Mouse (Mus musculus) CD4-positive, CD25-positive, alpha-beta regulatory T cell, adult 4 months (primary cell): ENCODE measurements at regions not wholly inside any gene's neighbourhood (a gene's known extent, or its start where the extent isn't known, plus 50 kb on each side); places are given as distances from the start of the nearest gene placed in this dataset.

ENCODE experiments used
- ATAC-seq: one replicate; pipeline ENCODE4 v1.8.0; 2017

DNA sequence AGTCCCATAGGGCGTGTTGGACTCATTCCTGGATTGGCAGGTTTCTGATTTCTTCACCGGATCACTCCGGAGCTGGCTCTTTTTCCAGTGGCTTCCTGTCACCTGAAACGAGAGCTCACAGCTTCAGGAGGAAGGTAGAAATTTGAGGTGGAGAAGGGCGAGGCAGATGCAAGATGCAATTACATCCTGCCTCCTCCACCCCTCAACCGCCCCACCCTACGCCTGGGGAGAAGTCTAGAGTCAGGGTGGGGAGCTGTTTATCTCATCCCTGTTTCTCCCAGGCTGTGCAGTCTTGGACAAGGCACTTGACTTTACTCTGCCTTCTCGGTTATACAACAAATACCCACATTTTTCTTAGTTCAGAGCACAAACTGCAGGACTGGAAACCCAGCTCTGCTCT, 302.8 kb upstream of the Klf3 start:
- no peak for ATAC-seq

- no peak for ATAC-seq
Observed at GRCm38 (mm10) chr5:64500866-64501265, 302.3 kb upstream of the Klf3 start.

DNA sequence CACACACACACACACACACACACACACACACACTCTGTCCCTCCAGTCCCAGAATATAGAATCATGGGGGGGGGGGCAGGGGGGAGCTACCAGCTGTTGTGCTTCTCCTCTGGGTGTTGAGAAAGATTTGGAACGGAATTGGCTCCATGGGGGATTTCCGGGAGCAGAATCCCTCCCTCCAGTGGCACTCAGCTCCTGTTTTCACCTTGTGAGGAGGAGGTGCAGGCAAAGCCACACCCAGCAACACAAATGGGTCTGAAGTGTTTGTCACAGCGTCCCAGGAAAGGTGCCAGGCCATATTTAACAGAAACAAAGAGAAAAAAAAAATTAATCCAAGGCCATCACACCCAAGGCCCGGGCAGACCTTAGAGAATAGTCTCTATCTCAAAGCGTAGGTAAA, 301.4 kb upstream of the Klf3 start:
- ATAC-seq = no peak

- ATAC-seq = no peak
Observed at GRCm38 (mm10) chr5:64503514-64503913, 299.7 kb upstream of the Klf3 start.

DNA sequence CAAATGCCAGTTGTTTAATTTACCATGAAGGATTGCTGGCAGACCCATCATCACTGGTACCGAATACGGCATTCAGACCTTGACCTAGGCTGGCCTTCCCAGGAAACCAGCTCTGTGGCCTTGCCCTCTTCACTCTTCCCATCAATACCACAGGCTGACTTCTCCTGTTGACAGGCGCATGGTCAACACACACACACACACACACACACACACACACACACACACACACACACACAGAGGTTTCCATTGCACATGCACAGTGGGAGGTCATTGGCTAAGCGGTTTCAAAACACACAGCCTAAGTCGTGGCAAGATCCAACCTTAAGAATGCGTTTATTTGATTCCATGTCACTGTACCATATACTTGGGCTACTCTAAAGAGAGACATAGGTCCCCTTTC, 298.7 kb upstream of the Klf3 start:
- no peak for ATAC-seq

DNA sequence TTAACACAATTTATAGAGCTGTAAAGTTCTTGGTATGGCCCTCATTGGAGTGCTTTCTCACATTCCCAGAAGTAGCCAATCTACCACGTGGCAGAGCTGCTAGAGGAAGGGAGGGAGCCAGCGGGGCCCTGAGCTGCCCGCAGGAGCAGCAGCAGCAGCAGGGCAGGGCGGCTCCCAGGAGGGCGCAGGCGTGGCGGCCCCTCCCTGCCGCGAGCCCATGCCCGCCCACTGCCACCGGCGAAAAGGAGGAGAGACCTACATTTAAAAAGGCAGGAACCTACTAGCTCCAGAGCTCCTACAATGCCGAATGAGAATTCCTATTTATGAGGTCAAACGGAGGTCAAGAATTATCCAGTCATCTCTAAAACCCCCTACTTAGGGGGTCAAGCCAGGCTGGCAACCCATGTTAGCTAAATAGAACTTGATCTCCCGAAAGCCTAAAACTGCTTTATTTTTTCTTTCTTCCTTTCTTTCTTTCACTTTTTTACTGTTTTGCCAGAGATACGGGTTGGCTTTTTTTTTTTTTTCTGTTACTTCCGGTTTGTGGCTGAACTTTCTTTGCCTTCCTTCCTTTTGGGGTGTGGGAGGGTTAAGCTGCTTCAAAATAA, 297.9 kb upstream of the Klf3 start:
- ATAC-seq = peak; percentile 64

- ATAC-seq = peak; percentile 78
Observed at GRCm38 (mm10) chr5:64505835-64506600, 297.2 kb upstream of the Klf3 start.

DNA sequence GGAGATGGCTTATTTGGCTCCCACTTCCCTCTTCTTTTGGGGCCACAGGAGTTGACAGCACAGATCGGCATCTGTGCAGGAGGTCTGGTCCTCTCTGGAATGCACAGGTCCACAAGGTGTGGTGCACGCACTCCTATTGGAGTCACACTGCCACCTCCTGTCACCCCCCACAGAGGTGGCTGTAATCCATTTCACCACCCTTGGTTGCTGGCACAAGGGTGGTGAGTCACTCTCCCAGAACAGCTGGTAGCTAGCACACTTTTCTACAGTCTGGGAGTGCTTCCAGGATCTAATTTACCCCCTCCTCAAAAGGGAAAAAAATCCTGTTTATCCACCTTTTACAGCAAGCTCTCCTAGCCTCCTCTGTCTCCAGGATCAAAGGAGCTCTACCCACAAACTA, 294.6 kb upstream of the Klf3 start:
- no peak for ATAC-seq

DNA sequence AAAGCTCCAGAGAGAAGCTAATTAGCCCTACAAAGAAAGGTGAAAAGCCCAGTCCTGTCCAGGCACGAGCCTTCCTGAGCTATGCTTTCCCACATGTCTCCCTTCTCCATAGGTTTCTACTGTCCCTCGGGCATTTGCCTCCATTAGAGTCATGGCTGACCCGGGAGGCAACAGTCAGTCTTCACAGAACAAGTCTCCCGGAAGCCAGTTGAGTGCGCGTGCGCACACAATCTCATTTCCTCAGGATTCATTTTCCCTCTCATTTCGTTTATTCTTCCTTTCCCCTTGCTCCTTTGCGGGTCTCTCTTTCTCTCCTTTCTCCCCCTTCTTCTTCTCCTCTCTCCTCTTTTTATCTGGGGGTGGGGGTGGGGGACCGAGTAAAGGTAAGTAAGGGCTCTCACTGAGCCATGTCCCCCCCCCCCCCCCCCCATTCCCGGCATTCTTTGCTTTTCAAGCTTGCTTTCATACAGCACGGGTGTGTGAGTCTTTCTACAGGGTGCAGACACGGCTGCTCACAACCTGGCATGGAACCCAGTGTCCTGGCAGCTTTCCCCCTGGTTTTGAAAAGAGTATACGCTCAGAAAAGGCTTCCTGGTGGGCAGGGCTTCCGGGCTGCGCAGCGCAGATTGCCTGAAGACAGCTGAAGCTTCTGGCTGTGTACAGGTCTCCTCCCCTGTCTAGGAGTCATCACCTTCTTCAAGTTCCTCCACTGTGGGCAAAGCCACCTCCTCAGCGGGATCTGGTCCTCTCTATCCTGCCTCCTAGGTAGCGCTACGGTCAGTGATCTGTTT, 289.8 kb upstream of the Klf3 start:
- no peak for ATAC-seq

DNA sequence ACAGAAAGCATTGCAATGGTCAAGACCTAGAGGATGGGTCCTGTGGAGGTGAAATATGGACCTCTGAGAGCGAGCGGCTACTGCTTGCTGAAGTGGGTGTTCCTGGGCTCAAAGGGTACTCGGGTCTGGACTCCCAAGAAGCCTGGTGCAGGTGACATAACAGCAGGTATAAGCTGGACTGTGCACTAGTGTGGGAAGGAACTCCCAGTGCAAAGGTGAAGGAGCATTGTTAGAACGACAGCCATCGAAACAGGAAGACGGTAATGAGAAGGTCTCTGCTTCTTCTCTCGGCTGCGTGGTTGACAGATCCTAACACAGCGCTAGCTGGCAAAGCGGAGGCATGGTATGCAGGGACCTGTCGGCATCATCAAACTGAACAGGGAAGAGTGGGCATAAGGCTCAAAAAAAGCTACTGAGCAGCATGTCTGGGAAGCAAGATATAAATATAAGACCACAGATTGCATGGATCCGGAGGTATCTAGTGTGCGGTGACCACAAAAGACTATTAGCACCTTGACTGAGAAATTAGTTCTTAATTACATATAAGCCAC, 287.0 kb upstream of the Klf3 start:
- ATAC-seq = no peak

DNA sequence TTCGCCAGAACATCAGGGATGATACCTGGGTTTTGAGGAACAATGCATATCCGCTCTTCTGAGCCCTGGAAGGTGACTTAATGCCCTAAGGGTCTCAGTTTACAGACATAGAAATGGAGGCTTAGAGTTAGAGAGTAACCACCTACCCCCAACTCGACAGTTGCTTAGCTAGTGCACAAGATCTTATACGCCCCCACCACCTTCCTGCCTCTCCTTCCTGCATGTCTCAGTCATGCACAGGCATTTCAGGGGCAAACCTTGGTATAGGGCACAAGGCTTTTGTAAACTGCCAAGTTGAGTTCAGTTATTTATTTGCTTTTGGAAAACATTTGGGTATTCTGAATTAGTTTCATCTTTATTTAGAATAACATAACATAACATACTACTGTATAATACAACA, 285.9 kb upstream of the Klf3 start:
- ATAC-seq = no peak

DNA sequence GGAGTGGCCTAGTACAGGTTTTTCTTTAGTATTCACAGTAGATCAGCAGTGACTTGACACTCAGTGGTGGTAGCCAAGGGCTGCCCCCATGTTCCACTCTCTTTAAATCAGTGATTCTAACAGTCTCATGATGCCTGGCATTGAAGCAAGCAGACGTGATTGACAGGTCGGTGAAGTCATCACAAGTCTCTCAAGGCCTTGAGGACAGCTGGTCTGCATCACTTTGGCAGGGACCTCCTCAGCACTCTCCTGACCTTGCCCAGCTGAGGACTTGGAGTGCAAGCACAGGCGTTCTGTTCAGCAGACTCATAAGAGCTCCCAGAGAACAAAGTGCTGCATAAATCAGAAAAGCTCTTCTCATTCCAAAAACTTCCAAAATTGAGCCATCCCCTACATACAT, 285.4 kb upstream of the Klf3 start:
- ATAC-seq = no peak

DNA sequence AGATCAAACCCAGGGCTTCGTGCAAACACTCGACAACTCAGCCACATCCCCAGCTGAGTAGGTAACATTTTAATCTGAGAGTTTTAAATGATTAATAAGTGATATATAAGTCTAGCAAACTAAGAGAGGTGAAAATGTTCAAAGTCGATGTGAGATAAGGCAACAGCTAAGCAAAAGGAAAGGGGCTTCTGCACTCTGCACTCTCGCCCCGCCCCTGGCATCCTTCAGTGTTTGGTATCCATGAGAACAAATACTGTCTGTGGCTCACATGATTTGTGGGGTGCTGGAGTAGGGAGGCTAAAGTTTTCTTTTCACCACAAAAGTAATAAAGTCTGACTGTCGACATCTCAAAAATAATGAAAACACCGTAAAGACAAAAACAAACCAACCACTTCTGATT, 284.2 kb upstream of the Klf3 start:
- peak; percentile 51 for ATAC-seq

GRCm38 (mm10) chr5:64519731-64520130, 283.5 kb upstream of the Klf3 start:
- no peak for ATAC-seq

GRCm38 (mm10) chr5:64521401-64521800, 281.8 kb upstream of the Klf3 start:
- ATAC-seq = no peak

GRCm38 (mm10) chr5:64521969-64522368, 281.2 kb upstream of the Klf3 start:
- ATAC-seq = no peak

DNA sequence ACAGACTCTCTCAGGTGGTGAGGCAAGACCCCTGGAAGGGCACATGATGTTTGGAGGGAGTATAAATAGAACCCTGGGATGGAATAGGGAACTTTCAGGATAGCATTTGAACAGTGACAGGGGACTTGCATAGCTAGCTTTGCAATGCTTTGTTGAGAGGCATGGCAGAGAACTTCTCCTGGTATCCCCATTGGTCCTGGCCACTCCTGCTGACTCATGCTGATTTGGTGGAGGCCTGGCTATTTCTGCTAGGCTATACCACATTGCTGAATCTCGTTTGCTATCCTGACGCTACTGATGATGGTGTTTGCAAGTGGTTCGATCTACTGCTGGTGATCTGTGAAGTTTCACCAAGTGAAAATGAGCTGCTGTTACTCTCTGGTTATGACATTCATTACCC, 276.7 kb upstream of the Klf3 start:
- ATAC-seq = no peak

DNA sequence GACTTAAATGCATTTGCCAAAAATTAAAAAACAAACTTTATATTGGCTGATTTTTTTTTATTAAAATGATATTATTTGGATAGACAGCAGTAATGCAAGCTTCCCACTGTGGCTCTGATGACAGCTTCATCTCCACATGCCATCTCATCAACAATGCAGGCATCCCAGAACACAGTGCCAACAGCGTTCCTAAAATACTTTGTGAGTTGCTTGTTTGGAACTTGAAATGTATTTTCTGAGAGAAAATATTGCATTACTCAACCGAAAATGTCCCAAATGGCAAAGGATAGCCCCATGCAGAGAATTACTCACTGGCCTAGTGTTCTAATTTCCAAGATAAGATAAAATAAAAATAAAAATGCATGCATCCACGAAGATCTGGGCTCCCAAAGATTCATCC, 275.2 kb upstream of the Klf3 start:
- ATAC-seq = no peak

DNA sequence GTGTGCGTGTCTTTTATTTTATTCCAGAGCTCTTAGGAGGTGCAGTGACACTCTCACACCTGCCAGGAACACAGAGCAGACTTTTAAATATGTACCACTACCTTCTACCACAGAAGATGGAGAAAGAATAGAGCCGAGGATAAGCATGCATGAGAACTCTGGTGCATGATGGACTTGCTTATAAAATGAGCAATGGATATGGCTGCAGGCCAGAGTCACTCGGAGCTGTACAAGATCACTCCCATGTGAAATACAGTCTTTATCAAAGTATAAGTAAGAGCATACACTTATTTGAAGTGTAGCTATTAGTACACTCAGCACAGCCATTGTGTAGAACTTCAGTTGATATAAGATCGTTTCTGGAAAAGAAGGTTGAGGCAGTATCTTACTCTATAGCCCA, 268.8 kb upstream of the Klf3 start:
- ATAC-seq = no peak

- ATAC-seq = no peak
Observed at GRCm38 (mm10) chr5:64534947-64535346, 268.2 kb upstream of the Klf3 start.

DNA sequence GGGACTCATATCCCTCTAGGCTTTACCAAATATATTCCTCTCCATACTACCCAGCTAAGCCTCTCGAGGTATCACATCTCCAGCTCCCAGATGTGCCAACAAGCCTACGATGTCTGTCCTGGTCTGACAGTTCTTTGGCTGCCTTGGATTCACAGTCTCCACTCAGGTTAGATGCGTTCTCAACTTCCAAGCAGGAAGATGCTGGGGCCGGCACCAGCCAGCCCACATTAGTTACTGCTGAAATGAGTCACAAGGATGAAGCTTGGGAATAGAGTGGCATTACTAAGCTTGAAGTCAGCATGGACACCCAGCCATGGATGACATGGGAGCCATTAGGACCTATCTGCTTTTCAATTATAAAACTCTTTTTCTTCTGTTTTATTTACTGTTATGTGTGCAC, 267.6 kb upstream of the Klf3 start:
- ATAC-seq = no peak

DNA sequence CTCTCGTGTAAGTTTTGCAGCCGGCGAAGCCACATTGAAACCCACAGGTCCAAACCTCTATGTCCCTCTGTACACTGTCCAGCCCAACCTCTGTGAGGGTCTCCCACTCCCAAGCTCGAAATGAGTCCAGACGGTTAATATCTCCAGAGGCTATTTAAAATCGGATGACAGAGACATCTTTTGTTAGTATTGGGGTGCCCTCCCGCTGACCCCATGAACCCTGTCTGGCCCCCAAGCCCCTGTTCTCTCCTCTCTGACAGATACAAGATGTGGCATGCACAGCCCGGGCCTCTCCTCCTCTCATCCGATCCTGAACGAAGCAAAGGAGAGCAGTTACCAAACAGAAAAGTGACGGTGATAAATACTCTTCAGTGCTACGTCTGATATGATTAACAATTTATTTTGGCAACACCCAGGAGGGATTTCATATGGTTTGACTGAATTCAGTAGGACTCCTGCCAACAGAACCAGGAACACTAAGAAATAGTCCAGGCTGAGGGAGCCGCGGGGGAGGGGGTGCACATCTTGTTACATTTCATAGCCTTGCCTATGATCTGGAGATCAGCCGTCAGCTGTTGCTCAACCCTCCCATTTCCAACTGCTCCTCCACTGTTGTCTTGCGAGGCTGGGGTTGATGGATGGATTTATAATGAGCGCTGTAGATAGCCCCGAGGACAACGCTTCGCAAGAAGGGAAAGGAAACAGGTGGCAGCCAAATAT, 266.6 kb upstream of the Klf3 start:
- no peak for ATAC-seq
